ENCODE assay signal across 7 mouse cellular contexts in the genomic region with DNA sequence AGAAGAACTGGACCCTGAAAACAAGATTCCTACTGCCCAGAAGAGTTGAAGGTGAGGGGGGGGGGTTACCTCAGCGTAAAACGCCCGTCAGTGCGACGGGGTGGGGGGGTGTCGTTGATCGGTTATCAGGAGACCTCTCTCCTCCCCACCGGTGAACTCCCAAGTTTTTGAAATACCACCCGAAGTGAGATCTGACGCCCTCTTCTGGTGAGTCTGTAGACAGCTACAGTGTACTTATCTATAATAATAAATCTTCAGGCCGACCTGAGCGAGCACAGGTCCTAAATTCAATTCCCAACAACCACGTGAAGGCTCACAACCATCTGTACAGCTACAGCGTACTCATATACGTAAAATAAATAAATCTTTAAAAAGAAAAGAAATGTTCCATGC. TPM values are rescaled to one million over a fixed set of nuclear protein-coding genes. Genes with fewer than 3 reads are reported as not detected.
DNase-seq lines count a peak whose midpoint lies in the region; ATAC-seq and TF ChIP-seq lines count a peak whose summit lies in the region.

No protein-coding gene starts in this region.

- H3K27me3 ChIP-seq in lung, embryonic 14.5 days (ENCODE audit: insufficient read depth, low read length), result no peaks in the 10 kb centered on the region
- 0 out of 2 replicates have a peak, but pooled peaks cover 5% of the 10 kb centered on the region for H3K27me3 ChIP-seq in neural tube, embryonic 15.5 days (replicated peaks)

- H3K36me3 ChIP-seq in lung, embryonic 14.5 days (ENCODE audit: insufficient read depth), result peaks cover 38% of the 10 kb centered on the region
- peaks cover 37% of the 10 kb centered on the region for H3K36me3 ChIP-seq in neural tube, embryonic 15.5 days

- WGBS in lung, embryonic 14.5 days, result 78% methylated on average over 15 of the region's 15 CpGs
- 84% methylated on average over 15 of the region's 15 CpGs for WGBS in neural tube, embryonic 15.5 days

- no peak overlapping the region for H3K27ac ChIP-seq in lung, embryonic 14.5 days (ENCODE audit: low read depth)
- no peak overlapping the region for H3K27ac ChIP-seq in brown adipose tissue, adult 24 weeks (replicated peaks; ENCODE audit: low read depth, low read length)
- H3K27ac ChIP-seq in neural tube, embryonic 15.5 days (replicated peaks), result no peak overlapping the region

- H3K4me2 ChIP-seq in lung, embryonic 14.5 days, result peak overlapping the region; percentile 73
- peak overlapping the region; percentile 65 for H3K4me2 ChIP-seq in neural tube, embryonic 15.5 days

- DNase-seq in lung, embryonic 14.5 days, result no peak
- DNase-seq in lung, postnatal 4 days, result no peak
- DNase-seq in induced T-regulatory cell, adult 2 months (ENCODE audit: low read depth), result peak; percentile 48
- no peak for DNase-seq in frontal cortex, postnatal 36 days (ENCODE audit: low spot score in 2 of 2)
- no peak for DNase-seq in ovary, postnatal 36 days (ENCODE audit: low spot score)

- ATAC-seq in lung, embryonic 14.5 days (ENCODE audit: insufficient read depth), result no peak
- no peak for ATAC-seq in neural tube, embryonic 15.5 days (ENCODE audit: low FRiP score)

- peak; percentile 25; the same call in 1 of the 2 replicates for TF ChIP-seq CTCF in lung, embryonic 14.5 days (IDR thresholded peaks at IDR 0.05; ENCODE audit: low read depth)

- no peaks in the 10 kb centered on the region for H3K4me1 ChIP-seq in lung, embryonic 14.5 days (ENCODE audit: insufficient read depth)
- H3K4me1 ChIP-seq in brown adipose tissue, adult 24 weeks (ENCODE audit: control insufficient read depth, insufficient read depth, insufficient read length, low read length), result peaks cover 8% of the 10 kb centered on the region; the same call in 1 of the 2 replicates
- H3K4me1 ChIP-seq in neural tube, embryonic 15.5 days, result peaks cover 17% of the 10 kb centered on the region

- H3K9ac ChIP-seq in lung, embryonic 14.5 days, result no peak overlapping the region
- H3K9ac ChIP-seq in neural tube, embryonic 15.5 days (replicated peaks), result no peak overlapping the region

- peak overlapping the region; percentile 99 for H3K4me3 ChIP-seq in lung, embryonic 14.5 days (ENCODE audit: low read depth, low read length)
- peak overlapping the region; percentile 91; the same call in 1 of the 2 replicates for H3K4me3 ChIP-seq in brown adipose tissue, adult 24 weeks (ENCODE audit: insufficient read depth, low read depth, low read length)
- H3K4me3 ChIP-seq in neural tube, embryonic 15.5 days (replicated peaks), result peak overlapping the region; percentile 93

- 0 out of 2 replicates have a peak, but pooled peaks cover 4% of the 10 kb centered on the region for H3K9me3 ChIP-seq in lung, embryonic 14.5 days (ENCODE audit: low read depth, low read length)
- H3K9me3 ChIP-seq in neural tube, embryonic 15.5 days (replicated peaks), result no peaks in the 10 kb centered on the region

RNA-seq across cellular contexts. Expression of a gene that starts 1.4 kb away (rescaled TPM):
- polyA plus RNA-seq in lung, embryonic 14.5 days (2014; fragmentation: Nextera tagmentation; extraction: Ambion mirVana), result 300 and 304 TPM in 2 replicates
- 275 and 306 TPM in 2 replicates for polyA plus RNA-seq in brown adipose tissue, adult 24 weeks (2012; ENCODE audit: insufficient read depth, insufficient read length, missing spikeins)
- 708 and 827 TPM in 2 replicates for polyA plus RNA-seq in neural tube, embryonic 15.5 days (2015; fragmentation: Nextera tagmentation; extraction: Ambion mirVana)

RNA-seq across cellular contexts. Expression of a gene that starts 49.0 kb away (rescaled TPM):
- polyA plus RNA-seq in lung, embryonic 14.5 days (2014; fragmentation: Nextera tagmentation; extraction: Ambion mirVana), result 11.8 and 14.0 TPM in 2 replicates
- 72.3 and 74.2 TPM in 2 replicates for polyA plus RNA-seq in brown adipose tissue, adult 24 weeks (2012; ENCODE audit: insufficient read depth, insufficient read length, missing spikeins)
- polyA plus RNA-seq in neural tube, embryonic 15.5 days (2015; fragmentation: Nextera tagmentation; extraction: Ambion mirVana), result 15.8 and 16.0 TPM in 2 replicates
